Mouse (Mus musculus) urinary bladder, adult 2 months (tissue): Measurements from ENCODE around the gene Trappc2. TPM values are rescaled to one million over a fixed set of nuclear protein-coding genes. Genes with fewer than 3 reads are reported as not detected.

Experiments
- polyA plus RNA-seq: library from polyadenylated mRNA; depleted of rRNA; stranded (reverse); fragments of >200 nt; gene quantifications from 2 replicates; pipeline ENCODE4 v1.2.3, GENCODE M21; 2012; rRNA removed

Gene Trappc2
- polyA plus RNA-seq, 1 experiment, result 18.1 TPM

Other genes with a start within 250 kb of the Trappc2 start
- 20.2 and 21.4 TPM in 2 replicates for gene Gpm6b, start 201.7 kb upstream of the Trappc2 start, polyA plus RNA-seq
- 5.0 and 5.1 TPM in 2 replicates for gene Ofd1, start 130 bp downstream of the Trappc2 start, polyA plus RNA-seq
- 38.6 and 41.5 TPM in 2 replicates for gene Rab9, start 39.3 kb downstream of the Trappc2 start, polyA plus RNA-seq
- gene Tceanc, start 78.0 kb downstream of the Trappc2 start, polyA plus RNA-seq, result 2.5 and 2.6 TPM in 2 replicates
- gene Egfl6, start 145.1 kb downstream of the Trappc2 start, polyA plus RNA-seq, result 2.8 and 3.2 TPM in 2 replicates